Mouse (Mus musculus) v-Abl transformed pro-B cells (cell line): Measurements from ENCODE around the gene Gm28308.

ENCODE experiments used
- in situ Hi-C, 2 experiments: fragments of 400-800 bp; cut with MboI; formaldehyde crosslinking; loops; one replicate each; pipeline ENCODE4 v1.15.1; 2025; ENCODE audit not compliant: unreplicated experiment in 2 of 2

The Gm28308 gene

GRCm38 (mm10) chr6:52223939-52224760 is 11.0 kb upstream of the Gm28308 start:
- in situ Hi-C loops = loop anchor here (5.0 to 25.0 kb wide), 9 partner anchors 359 to 1437 kb away; no protein-coding TSS in a partner anchor

GRCm38 (mm10) chr6:52222729-52223128 is 9.6 kb upstream of the Gm28308 start:
- in situ Hi-C loops = loop anchor here (5.0 to 25.0 kb wide), 9 partner anchors 358 to 1435 kb away; no protein-coding TSS in a partner anchor

GRCm38 (mm10) chr6:52221993-52222685 is 9.0 kb upstream of the Gm28308 start:
- in situ Hi-C loops = loop anchor here (5.0 to 25.0 kb wide), 9 partner anchors 357 to 1435 kb away; no protein-coding TSS in a partner anchor

- in situ Hi-C loops = loop anchor here (5.0 to 25.0 kb wide), 9 partner anchors 357 to 1434 kb away; no protein-coding TSS in a partner anchor
Measured at GRCm38 (mm10) chr6:52221337-52221992, 8.3 kb upstream of the Gm28308 start, which contains the start of gene Hoxa7. Gene Hoxa7 (minus strand): TSS chr6:52221854.

GRCm38 (mm10) chr6:52220865-52221310 is 7.7 kb upstream of the Gm28308 start:
- in situ Hi-C loops = loop anchor here (5.0 to 25.0 kb wide), 9 partner anchors 356 to 1434 kb away; no protein-coding TSS in a partner anchor

GRCm38 (mm10) chr6:52220003-52220864 is 7.1 kb upstream of the Gm28308 start:
- in situ Hi-C loops = loop anchor here (5.0 to 25.0 kb wide), 9 partner anchors 355 to 1433 kb away; no protein-coding TSS in a partner anchor

- in situ Hi-C loops = loop anchor here in 1 of 2 experiments (25.0 kb wide), 2 partner anchors 1307 to 1432 kb away; no protein-coding TSS in a partner anchor
Measured at GRCm38 (mm10) chr6:52219234-52219942, 6.2 kb upstream of the Gm28308 start.

DNA sequence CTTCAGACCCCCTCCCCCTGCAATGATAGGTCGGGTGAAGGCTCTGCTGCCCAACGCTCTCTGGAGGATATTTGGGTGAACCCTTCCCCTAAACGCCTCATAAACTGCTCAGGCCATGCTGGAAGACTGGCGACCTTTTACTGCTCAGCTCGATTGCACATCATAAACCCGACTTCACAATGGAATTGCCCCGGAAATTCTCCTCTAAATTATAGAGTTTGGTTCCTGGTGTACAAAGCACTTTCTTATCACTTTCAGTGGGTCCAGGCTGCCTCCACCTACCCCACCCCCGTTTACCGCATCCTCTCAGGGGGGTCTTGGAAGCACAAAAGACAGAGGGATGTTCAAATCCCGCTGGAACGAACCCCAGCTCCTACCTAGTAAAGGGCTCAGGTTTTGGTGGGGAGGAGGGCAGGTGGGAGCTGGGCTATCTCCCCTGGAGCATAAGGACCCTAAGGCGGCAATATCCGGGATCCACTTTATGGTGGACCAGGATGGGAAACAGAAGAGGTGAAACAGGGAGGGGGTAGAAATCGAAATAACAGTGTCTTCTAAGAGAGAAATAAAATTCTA is 5.6 kb upstream of the Gm28308 start:
- in situ Hi-C loops = loop anchor here in 1 of 2 experiments (25.0 kb wide), 2 partner anchors 1306 to 1431 kb away; no protein-coding TSS in a partner anchor

DNA sequence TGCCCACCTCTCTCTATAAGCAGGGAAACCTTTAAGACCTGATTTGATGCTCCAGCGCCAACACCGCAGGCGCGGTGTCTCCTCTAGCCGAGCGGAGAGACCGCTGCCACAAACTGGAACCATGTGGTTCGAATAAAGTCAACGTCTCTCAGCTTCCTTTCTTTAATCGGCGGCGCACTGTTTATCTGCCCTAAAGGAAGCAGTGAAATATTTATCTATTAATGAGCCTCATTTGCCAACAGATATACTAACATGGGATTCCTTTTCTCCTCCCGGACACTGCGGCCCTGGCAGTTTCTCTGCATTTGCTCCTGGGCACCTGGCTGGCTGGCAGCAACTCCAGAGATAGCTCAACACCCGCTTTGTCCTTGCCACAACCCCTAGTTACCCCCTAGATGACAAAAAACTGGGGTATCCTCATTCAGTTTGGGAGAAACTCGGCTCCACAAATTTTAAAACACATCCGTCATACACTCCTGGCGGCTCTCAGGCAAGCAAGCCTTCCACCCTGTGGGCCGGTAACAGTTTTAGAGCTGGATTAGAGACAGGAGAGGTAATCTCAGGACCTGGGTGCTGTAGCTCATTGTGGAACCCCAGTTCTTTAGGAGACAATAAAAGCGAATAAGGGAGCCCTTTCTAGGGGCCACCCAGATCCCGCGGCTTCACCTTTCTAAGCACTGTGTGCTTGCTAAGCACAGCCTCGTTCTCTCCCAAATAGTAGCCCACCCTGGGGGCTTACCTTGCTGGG is 4.9 kb upstream of the Gm28308 start:
- in situ Hi-C loops = loop anchor here in 1 of 2 experiments (25.0 kb wide), 2 partner anchors 1306 to 1431 kb away; no protein-coding TSS in a partner anchor

DNA sequence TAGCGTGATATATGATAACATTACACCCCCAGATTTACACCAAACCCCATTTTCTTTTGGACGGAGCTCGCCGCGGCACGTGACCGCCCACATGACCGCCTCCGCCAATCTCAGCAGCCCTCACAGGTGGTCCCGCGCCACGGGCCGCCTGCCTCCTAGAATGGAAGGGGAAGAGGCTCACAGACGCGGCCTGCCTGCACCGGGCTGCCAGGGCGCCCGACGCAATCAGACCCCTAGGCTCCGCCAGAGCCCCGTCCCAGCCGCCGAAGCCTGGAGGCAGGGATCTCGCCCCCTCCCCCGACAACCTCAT is 4.3 kb upstream of the Gm28308 start:
- in situ Hi-C loops = loop anchor here in 1 of 2 experiments (25.0 kb wide), 2 partner anchors 1305 to 1430 kb away; no protein-coding TSS in a partner anchor

DNA sequence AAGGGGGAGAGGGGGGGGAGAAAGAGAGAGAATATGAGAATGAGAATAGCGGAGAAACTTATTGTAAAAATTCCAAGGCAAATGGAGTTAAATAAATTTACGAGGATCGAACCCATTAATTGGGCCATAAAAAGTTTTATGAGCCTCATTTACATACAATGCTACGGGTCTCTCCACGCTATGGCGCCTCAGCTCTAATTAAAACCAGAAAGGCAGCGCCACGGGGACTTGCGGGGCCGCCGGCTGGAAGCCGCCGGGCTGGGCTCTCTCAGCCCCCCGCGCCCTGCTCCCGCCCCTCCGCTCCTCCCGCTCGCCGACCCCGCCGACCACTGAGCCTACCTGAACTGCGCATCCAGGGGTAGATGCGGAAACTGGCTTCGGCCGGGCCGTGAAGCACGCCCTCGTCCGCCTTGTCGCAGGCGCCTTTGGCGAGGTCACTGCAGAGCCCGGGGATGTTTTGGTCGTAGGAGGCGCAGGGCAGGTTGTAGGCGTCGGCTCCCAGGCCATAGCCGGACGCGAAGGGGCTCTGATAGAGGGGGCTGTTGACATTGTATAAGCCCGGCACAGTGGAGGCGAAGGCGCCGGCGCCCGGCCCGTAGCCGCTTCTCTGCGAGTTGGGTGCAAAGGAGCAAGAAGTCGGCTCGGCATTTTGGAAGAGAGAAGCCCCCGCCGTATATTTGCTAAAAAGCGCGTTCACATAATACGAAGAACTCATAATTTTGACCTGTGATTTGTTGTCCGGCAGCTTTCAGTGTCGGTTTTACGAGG is 3.7 kb upstream of the Gm28308 start:
- in situ Hi-C loops = loop anchor here in 1 of 2 experiments (25.0 kb wide), 2 partner anchors 1305 to 1430 kb away; no protein-coding TSS in a partner anchor

DNA sequence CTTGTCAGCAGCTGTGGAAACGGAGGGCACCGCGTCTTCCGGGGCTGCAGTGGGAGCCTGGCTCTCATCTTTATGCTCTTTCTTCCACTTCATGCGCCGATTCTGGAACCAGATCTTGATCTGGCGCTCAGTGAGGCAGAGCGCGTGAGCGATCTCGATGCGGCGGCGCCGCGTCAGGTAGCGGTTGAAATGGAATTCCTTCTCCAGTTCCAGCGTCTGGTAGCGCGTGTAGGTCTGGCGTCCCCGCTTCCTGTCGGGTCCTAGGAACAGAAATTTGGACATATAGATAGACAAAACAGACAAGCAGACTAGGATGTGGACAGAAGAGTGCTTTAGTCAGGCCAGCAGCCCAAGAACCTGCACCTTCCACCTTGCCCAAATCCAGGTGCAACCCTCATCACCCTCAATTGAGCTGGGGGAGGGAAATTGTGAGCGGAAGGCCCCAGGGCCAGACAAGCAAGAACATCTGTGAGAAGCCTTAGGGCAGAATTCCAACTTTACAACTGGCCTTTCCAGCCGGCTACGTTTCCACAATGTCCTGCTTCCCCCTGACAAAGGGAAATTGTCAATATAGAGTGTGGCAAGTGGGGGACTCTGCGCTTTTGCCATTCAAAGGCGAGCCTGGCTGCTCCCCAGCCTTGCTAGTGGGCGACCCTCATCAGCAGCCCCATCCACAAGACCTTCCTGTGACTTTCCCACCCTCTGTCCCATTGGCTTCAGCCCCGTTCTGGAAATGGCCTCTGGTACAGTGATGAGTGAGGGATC is 2.8 kb upstream of the Gm28308 start:
- in situ Hi-C loops = loop anchor here in 1 of 2 experiments (25.0 kb wide), 2 partner anchors 1304 to 1429 kb away; no protein-coding TSS in a partner anchor

DNA sequence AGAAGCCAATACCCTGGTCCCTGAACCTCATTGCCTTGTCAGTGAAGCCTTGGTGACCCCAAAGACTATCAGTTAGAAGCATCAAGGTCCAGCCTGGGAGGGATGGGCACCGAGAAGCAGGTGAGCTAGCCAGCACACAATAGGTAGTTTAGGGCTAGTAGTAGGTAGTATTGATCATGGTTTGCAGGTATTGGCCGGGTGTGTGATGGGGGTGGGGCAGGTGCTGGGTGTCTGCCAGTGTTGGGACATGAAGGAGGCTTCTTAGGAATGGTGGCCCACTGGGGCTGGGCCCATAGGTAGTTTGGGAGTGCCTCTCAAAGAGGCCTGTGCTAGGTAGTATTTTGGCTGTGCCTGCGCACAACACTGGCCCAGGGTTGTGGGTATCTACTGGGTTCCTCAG is 1.9 kb upstream of the Gm28308 start:
- in situ Hi-C loops = loop anchor here in 1 of 2 experiments (25.0 kb wide), 2 partner anchors 1303 to 1428 kb away; no protein-coding TSS in a partner anchor

- in situ Hi-C loops = loop anchor here in 1 of 2 experiments (25.0 kb wide), 2 partner anchors 1302 to 1427 kb away; no protein-coding TSS in a partner anchor
Measured at GRCm38 (mm10) chr6:52214271-52214670, 1.1 kb upstream of the Gm28308 start.

- in situ Hi-C loops = loop anchor here in 1 of 2 experiments (25.0 kb wide), 2 partner anchors 1300 to 1425 kb away; no protein-coding TSS in a partner anchor
Measured at GRCm38 (mm10) chr6:52212556-52213118, 502 bp downstream of the Gm28308 start.
